Mouse (Mus musculus): ENCODE data around the gene Pef1. TPM values are rescaled to one million over a fixed set of nuclear protein-coding genes. Genes with fewer than 3 reads are reported as not detected.

Pef1 gene
- polyA plus RNA-seq, 1 experiment from 2014 or later: 68.1 TPM

DNA sequence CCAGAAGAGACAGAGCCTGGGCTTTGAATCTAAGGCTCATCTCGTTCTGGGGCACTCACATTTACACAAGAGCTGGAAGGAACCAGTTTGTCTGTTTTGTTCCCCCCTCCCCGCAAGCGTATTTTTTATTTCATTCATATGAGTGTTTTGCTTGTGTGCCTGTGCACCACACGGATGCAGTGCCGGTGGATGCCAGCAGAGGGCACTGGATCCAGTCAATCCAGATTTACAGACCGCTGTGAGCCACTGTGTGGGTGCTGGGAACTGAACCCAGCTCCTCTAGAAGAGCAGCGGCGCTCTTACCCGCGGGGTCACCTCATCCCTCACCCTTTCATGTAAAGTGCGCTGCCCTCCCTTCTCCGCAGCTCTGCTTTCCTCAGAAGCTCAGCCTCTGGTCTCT, 1.3 kb downstream of the Pef1 start:
- Histone ChIP-seq H3K4me2 (no peak overlapping the region), H3K27me3 (no peaks in the 10 kb centered on the region), H3K4me1 (peaks cover 43% of the 10 kb centered on the region), H3K4me3 (no peak overlapping the region), H3K36me3 (peaks cover 5% of the 10 kb centered on the region), H3K9ac (no peak overlapping the region), H3K27ac (no peak overlapping the region), H3K9me3 (no peaks in the 10 kb centered on the region)
- WGBS: 77% methylated on average over 12 of the region's 12 CpGs
- ATAC-seq (ENCODE audit: insufficient number of reproducible peaks, low FRiP score, low TSS enrichment, low read depth): no peak

DNA sequence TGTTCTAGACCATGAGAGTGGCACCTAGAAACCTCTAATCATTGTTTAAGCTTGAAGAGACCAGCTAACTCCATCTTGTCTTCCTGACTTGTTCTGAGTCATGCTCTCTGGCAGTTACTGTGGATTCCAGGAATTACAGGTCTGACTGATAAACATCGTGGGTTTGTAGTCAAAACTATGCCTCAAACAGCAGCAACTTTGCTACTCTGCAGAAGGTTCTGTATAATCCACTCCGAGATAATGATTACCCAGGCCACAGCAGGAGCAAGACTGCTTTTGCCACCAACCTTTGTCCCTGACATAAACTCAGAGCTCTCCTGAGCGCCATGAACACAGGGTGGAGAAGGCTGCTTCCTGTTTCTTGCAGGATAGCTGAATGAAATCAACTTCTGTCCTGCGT, 2.2 kb downstream of the Pef1 start:
- H3K9me3 ChIP-seq: no peaks in the 10 kb centered on the region
- H3K4me2 ChIP-seq: no peak overlapping the region
- WGBS: 77% methylated on average over 4 of the region's 4 CpGs
- H3K36me3 ChIP-seq: no peaks in the 10 kb centered on the region
- H3K4me1 ChIP-seq: peaks cover 47% of the 10 kb centered on the region
- H3K27ac ChIP-seq: no peak overlapping the region
- no peaks in the 10 kb centered on the region for H3K27me3 ChIP-seq
- no peak for ATAC-seq (ENCODE audit: insufficient number of reproducible peaks, low FRiP score, low TSS enrichment, low read depth)
- H3K4me3 ChIP-seq: no peak overlapping the region
- no peak overlapping the region for H3K9ac ChIP-seq

DNA sequence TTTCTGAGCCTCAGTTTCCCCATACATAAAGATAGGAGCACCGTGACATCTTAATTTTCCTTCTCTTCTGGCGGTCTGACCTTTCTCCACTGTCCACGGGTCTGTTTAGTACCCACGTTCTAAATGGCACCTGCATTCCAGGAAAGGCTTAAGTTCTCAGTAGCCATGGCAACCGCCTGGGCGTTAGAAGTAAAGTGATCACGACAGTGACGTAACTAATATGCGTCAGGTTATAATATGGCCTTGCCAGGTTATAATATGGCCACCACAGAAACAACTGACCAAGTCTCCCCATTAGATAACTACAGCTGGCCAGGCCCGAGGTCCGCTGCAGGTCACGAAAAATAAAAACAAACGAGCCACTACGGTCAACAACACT, 4.7 kb downstream of the Pef1 start:
- peak overlapping the region; percentile 41 for H3K4me2 ChIP-seq
- H3K4me3 ChIP-seq: peak overlapping the region; percentile 75
- H3K27me3 ChIP-seq: no peaks in the 10 kb centered on the region
- H3K27ac ChIP-seq: peak overlapping the region; percentile 51; the same call in 1 of the 2 replicates
- no peaks in the 10 kb centered on the region for H3K36me3 ChIP-seq
- no peaks in the 10 kb centered on the region for H3K9me3 ChIP-seq
- ATAC-seq (ENCODE audit: insufficient number of reproducible peaks, low FRiP score, low TSS enrichment, low read depth): no peak; the same call in 1 of the 2 replicates
- 11% methylated on average over 14 of the region's 14 CpGs for WGBS
- H3K4me1 ChIP-seq: peaks cover 26% of the 10 kb centered on the region
- H3K9ac ChIP-seq: no peak overlapping the region

DNA sequence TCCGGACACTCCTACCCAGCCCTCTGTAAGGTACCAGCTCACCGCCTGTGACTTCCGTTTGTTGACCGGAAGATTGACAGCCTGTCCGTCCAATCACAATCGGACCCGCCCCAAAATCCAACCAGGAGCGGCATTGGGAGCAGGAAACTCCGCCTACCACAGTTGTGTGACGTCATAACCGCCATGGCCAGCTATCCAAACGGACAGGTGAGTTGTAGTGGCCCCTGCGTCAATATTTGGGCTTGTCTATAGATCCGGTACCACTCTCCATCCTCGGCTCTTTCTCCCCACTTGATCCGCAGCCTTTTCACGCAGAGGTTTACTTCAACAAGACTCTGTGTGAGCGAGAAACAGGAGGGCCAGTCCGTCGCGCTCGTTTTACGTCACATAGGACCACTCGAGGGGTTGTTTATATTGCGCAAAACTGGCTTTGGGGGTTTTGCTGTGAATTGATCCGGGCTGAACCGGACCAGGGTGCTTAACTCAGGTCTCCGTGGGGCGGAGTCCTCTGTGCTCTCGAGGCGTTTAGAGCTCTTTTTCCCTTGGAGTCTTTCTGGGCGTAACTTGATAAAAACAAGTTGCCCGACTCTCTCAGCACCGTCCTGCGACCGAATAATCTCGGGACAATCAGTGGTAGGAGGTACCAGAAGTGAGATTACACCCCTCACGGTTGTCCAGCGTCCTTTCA, 5.2 kb downstream of the Pef1 start:
- peak overlapping the region; percentile 57 for H3K4me2 ChIP-seq
- peak overlapping the region; percentile 50 for H3K9ac ChIP-seq
- peak overlapping the region; percentile 75 for H3K4me3 ChIP-seq
- H3K36me3 ChIP-seq: no peaks in the 10 kb centered on the region
- H3K4me1 ChIP-seq: peaks cover 21% of the 10 kb centered on the region
- H3K9me3 ChIP-seq: no peaks in the 10 kb centered on the region
- WGBS: under 1% methylated on average over 39 of the region's 39 CpGs
- no peaks in the 10 kb centered on the region for H3K27me3 ChIP-seq
- H3K27ac ChIP-seq: peak overlapping the region; percentile 62
- peak; percentile 90 for ATAC-seq (ENCODE audit: insufficient number of reproducible peaks, low FRiP score, low TSS enrichment, low read depth)

DNA sequence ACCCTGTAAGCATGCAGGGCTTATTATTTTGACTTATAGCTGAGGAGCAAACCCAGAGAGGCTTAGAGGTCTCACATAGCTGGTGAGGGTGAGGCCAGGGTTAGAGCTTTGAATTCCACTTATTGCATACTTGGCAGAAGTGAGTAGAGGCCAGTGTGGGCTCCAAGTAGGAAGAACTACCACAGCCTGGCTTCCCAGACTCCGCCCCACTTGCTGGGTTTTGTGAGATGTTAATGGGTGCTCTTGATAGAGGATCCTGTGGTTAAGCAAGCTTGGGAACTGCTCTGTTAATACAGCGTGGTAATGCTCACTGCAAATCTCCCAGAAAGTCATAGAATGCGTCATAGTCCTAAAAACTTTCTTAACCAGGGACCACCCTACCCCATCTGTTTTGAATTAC, 6.6 kb downstream of the Pef1 start:
- H3K9ac ChIP-seq: no peak overlapping the region
- WGBS: 60% methylated on average over 3 of the region's 3 CpGs
- H3K9me3 ChIP-seq: no peaks in the 10 kb centered on the region
- peaks cover 17% of the 10 kb centered on the region for H3K4me1 ChIP-seq
- no peak overlapping the region for H3K4me3 ChIP-seq
- no peaks in the 10 kb centered on the region for H3K27me3 ChIP-seq
- H3K4me2 ChIP-seq: 0 out of 2 replicates have a peak overlapping the region, but pooled peaks have one; percentile 57
- 0 out of 2 replicates have a peak overlapping the region, but pooled peaks have one; percentile 27 for H3K27ac ChIP-seq
- H3K36me3 ChIP-seq: 0 out of 2 replicates have a peak, but pooled peaks cover 3% of the 10 kb centered on the region
- no peak for ATAC-seq (ENCODE audit: insufficient number of reproducible peaks, low FRiP score, low TSS enrichment, low read depth)

DNA sequence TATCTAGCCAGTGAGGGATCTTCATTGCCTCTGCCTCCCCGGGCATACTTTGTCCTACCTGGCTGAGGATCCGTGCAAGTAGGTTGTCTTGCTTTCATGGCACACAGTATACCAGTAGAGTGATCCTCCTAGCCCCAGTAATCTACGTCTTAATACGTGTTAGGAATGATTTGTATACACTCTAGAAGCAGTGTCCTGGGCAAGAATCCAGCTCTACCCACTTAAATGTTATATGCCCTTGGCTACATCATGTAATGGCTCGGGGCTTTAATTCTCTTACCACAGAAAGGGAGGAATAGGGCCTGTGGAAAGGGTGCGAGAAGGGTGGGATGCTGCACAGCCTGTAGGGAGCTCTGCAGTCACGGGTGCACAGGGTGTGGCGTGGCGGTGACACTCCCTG, 7.3 kb downstream of the Pef1 start:
- Histone ChIP-seq H3K27me3 (no peaks in the 10 kb centered on the region), H3K4me2 (no peak overlapping the region), H3K4me1 (peaks cover 17% of the 10 kb centered on the region), H3K9ac (no peak overlapping the region), H3K27ac (no peak overlapping the region), H3K9me3 (no peaks in the 10 kb centered on the region), H3K36me3 (0 out of 2 replicates have a peak, but pooled peaks cover 3% of the 10 kb centered on the region), H3K4me3 (no peak overlapping the region)
- 88% methylated on average over 9 of the region's 9 CpGs for WGBS
- ATAC-seq (ENCODE audit: insufficient number of reproducible peaks, low FRiP score, low TSS enrichment, low read depth): no peak

DNA sequence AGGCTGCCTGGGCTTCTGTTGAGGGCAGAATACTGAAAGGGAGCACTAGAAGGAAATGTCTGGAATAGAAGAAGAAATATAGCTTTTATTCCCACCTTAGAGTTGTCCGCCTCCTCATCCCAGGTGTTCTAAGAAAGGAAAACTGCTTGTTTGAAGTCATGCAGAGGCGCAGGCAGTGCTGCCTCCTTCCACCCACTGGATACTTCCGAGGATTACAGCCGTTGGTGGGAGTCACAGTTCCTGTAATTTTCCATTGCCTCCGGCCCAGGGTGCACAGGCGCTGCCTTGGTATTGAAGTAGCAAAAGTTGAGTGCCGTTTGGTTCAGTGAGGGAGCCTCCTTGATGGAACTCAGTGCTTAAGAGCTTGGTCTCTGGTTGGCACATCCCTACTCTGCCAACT, 7.7 kb downstream of the Pef1 start:
- Histone ChIP-seq H3K9ac (no peak overlapping the region), H3K27ac (no peak overlapping the region), H3K4me3 (no peak overlapping the region), H3K4me2 (no peak overlapping the region), H3K4me1 (peaks cover 17% of the 10 kb centered on the region), H3K9me3 (no peaks in the 10 kb centered on the region), H3K36me3 (0 out of 2 replicates have a peak, but pooled peaks cover 3% of the 10 kb centered on the region), H3K27me3 (no peaks in the 10 kb centered on the region)
- 85% methylated on average over 7 of the region's 7 CpGs for WGBS
- ATAC-seq (ENCODE audit: insufficient number of reproducible peaks, low FRiP score, low TSS enrichment, low read depth): no peak

DNA sequence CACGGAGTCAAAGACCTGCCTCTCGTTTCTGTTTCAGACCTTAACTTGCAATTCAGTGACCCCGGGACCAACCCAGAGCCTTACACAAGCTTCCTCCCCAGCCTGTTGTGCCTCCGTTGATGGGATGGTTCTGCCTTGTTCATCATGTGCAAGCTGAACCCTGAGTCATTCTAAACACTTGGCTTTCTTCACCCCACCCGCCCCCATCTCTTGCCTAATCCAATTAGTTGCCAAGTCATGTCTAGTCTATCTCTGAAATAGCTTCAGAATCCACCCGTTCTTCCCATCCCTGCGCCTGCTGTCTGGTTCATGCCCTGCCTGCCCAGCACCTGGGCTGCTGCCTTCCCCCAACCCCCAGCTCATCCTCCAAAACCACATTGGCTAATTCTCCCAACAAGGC, 9.9 kb downstream of the Pef1 start:
- no peak for ATAC-seq (ENCODE audit: insufficient number of reproducible peaks, low FRiP score, low TSS enrichment, low read depth)
- Histone ChIP-seq H3K9me3 (no peaks in the 10 kb centered on the region), H3K36me3 (peaks cover 7% of the 10 kb centered on the region; the same call in 1 of the 2 replicates), H3K4me1 (peaks cover 14% of the 10 kb centered on the region), H3K27ac (no peak overlapping the region), H3K27me3 (no peaks in the 10 kb centered on the region), H3K4me3 (no peak overlapping the region), H3K9ac (no peak overlapping the region), H3K4me2 (no peak overlapping the region)
- WGBS: 79% methylated on average over 7 of the region's 7 CpGs

DNA sequence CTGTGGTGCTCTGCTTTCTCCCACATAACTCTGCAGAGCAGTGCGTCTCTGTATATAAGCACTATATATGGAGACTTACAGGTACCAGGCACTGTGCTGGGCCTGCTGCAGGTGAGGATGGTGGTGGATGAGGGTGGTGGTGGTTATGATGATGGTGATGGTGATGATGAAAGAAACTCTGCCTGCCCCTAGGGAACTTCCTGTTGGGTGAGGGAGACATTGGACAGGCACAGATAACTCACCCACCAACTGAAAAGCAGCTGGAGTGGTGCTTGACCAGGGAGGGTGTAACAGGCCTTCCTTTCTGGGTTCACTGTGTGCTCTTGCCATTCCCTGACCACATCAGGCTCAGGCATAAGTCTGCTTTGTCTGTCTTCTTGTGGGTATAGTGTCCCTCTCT, 10.4 kb downstream of the Pef1 start:
- no peak overlapping the region for H3K4me3 ChIP-seq
- WGBS: 94% methylated on average over 1 of the region's 1 CpGs

DNA sequence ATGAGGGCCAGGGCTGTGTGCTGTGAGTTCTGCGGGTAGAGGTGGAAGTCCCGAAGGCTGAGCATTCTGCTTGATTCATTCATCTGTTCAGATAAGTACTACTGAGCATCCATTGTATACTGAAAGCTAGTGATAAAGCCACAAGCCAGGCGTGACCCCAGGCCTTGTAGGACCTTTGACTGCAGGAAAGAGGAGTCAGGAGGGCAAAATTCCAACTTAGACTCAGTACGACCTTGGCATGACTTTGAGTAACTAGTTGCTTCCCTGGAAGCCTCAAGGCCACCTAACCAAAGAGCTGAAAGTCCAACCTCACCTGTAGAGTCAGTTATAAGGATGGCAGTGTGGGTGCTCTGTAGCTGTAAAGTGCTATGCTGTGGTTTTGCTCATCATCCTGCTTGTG, 18.4 kb downstream of the Pef1 start:
- Histone ChIP-seq H3K4me1 (no peaks in the 10 kb centered on the region), H3K27me3 (no peaks in the 10 kb centered on the region), H3K9me3 (no peaks in the 10 kb centered on the region), H3K27ac (no peak overlapping the region), H3K36me3 (peaks cover 59% of the 10 kb centered on the region), H3K9ac (no peak overlapping the region), H3K4me2 (no peak overlapping the region), H3K4me3 (no peak overlapping the region)
- 90% methylated on average over 4 of the region's 4 CpGs for WGBS
- no peak for ATAC-seq (ENCODE audit: insufficient number of reproducible peaks, low FRiP score, low TSS enrichment, low read depth)

More for the DNA sequence above, 10.4 kb downstream of the Pef1 start:
- no peak for ATAC-seq (ENCODE audit: insufficient number of reproducible peaks, low FRiP score, low TSS enrichment, low read depth)
- Histone ChIP-seq H3K4me2 (no peak overlapping the region), H3K36me3 (peaks cover 9% of the 10 kb centered on the region; the same call in 1 of the 2 replicates), H3K4me1 (peaks cover 14% of the 10 kb centered on the region), H3K9me3 (no peaks in the 10 kb centered on the region), H3K27ac (no peak overlapping the region), H3K27me3 (no peaks in the 10 kb centered on the region), H3K9ac (no peak overlapping the region)

DNA sequence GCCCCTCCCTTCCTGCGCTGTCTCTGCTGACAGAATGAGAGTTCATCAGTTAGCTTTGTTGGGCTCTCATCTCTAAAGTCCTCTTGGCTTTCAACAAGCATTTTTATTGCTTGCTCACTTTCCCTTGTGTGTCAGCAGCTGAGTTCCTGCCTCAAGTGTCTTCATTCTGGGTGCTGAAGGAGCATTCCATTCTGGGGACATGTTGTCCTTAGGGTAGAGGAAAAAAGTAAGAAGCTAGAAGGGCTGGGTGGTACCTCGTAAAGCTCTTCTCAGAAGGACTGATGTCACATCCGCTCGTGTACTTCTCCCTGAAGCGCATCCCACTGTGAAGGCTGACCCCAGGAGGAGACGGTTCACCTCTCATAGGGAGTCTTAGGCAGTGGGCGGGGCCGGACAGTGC, 19.2 kb downstream of the Pef1 start:
- peaks cover 67% of the 10 kb centered on the region for H3K36me3 ChIP-seq

DNA sequence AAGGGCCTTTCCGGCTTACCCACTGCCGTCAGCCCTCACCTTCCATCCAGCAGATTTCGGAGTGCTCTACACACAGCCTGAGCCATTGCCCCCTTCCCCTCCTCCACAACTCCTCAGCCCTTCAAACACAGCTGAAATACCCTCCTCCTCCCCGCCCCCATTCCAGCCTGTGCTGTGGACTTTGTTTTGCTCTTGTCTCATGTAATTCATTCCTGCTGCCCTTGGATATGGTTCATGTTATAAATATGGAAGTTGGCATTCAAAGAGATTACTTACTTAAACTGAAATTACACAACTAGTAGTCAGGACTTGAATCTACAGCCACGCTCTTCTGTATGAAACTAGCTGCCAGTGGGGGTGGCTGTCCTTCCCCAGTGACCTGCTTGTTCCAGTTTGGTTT, 20.7 kb downstream of the Pef1 start:
- no peak overlapping the region for H3K27ac ChIP-seq
- no peak overlapping the region for H3K4me3 ChIP-seq
- no peaks in the 10 kb centered on the region for H3K27me3 ChIP-seq
- H3K9ac ChIP-seq: no peak overlapping the region
- no peaks in the 10 kb centered on the region for H3K4me1 ChIP-seq
- no peak for ATAC-seq (ENCODE audit: insufficient number of reproducible peaks, low FRiP score, low TSS enrichment, low read depth)
- no peak overlapping the region for H3K4me2 ChIP-seq
- WGBS: 91% methylated on average over 5 of the region's 5 CpGs
- H3K9me3 ChIP-seq: no peaks in the 10 kb centered on the region
- peaks cover 77% of the 10 kb centered on the region for H3K36me3 ChIP-seq

More for the DNA sequence above, 19.2 kb downstream of the Pef1 start:
- H3K4me1 ChIP-seq: no peaks in the 10 kb centered on the region
- ATAC-seq (ENCODE audit: insufficient number of reproducible peaks, low FRiP score, low TSS enrichment, low read depth): no peak
- no peak overlapping the region for H3K4me3 ChIP-seq
- 76% methylated on average over 8 of the region's 8 CpGs for WGBS
- no peaks in the 10 kb centered on the region for H3K9me3 ChIP-seq
- no peaks in the 10 kb centered on the region for H3K27me3 ChIP-seq
- H3K4me2 ChIP-seq: no peak overlapping the region
- H3K9ac ChIP-seq: no peak overlapping the region
- no peak overlapping the region for H3K27ac ChIP-seq
